Mouse (Mus musculus): ENCODE measurements at regions not wholly inside any gene's neighbourhood (a gene's known extent, or its start where the extent isn't known, plus 50 kb on each side); places are given as distances from the start of the nearest gene placed in this dataset.

- Histone ChIP-seq H3K9ac (ENCODE audit: low read depth, poor library complexity, severe bottlenecking) (no peak overlapping the region), H3K27ac (ENCODE audit: insufficient read depth, low read length) (no peak overlapping the region), H3K4me3 (ENCODE audit: low read depth, low read length) (no peak overlapping the region), H3K9me3 (replicated peaks; ENCODE audit: control insufficient read depth, insufficient read depth, low read length, poor library complexity, severe bottlenecking) (no peaks in the 10 kb centered on the region), H3K27me3 (ENCODE audit: control insufficient read depth, insufficient read depth, low read length, poor library complexity, severe bottlenecking) (no peaks in the 10 kb centered on the region), H3K4me1 (ENCODE audit: control insufficient read depth, insufficient read depth, low read length) (no peaks in the 10 kb centered on the region), H3K36me3 (ENCODE audit: control insufficient read depth, insufficient read depth, low read length, poor library complexity, severe bottlenecking) (no peaks in the 10 kb centered on the region)
- no peak for TF ChIP-seq POLR2A (IDR thresholded peaks at IDR 0.05; ENCODE audit: insufficient read depth, low read length)
- TF ChIP-seq CTCF (IDR thresholded peaks at IDR 0.05; ENCODE audit: low read depth, low read length) = no peak
- no peak for TF ChIP-seq EP300 (IDR thresholded peaks at IDR 0.05; ENCODE audit: insufficient read depth, low read depth, low read length)
These were observed 176.4 kb downstream of the Pten start for GRCm38 (mm10) chr19:32933676-32934075.

GRCm38 (mm10) chr19:32935638-32936037 is 178.3 kb downstream of the Pten start:
- H3K27me3 ChIP-seq (ENCODE audit: control insufficient read depth, insufficient read depth, low read length, poor library complexity, severe bottlenecking) = no peaks in the 10 kb centered on the region
- no peaks in the 10 kb centered on the region for H3K4me1 ChIP-seq (ENCODE audit: control insufficient read depth, insufficient read depth, low read length)
- TF ChIP-seq POLR2A (IDR thresholded peaks at IDR 0.05; ENCODE audit: insufficient read depth, low read length) (no peak), EP300 (IDR thresholded peaks at IDR 0.05; ENCODE audit: insufficient read depth, low read depth, low read length) (no peak), CTCF (IDR thresholded peaks at IDR 0.05; ENCODE audit: low read depth, low read length) (no peak)
- H3K9me3 ChIP-seq (replicated peaks; ENCODE audit: control insufficient read depth, insufficient read depth, low read length, poor library complexity, severe bottlenecking) = no peaks in the 10 kb centered on the region
- H3K9ac ChIP-seq (ENCODE audit: low read depth, poor library complexity, severe bottlenecking) = no peak overlapping the region
- no peak overlapping the region for H3K27ac ChIP-seq (ENCODE audit: insufficient read depth, low read length)
- H3K4me3 ChIP-seq (ENCODE audit: low read depth, low read length) = no peak overlapping the region
- H3K36me3 ChIP-seq (ENCODE audit: control insufficient read depth, insufficient read depth, low read length, poor library complexity, severe bottlenecking) = no peaks in the 10 kb centered on the region

GRCm38 (mm10) chr19:32937591-32937990 is 180.3 kb downstream of the Pten start:
- no peak for TF ChIP-seq EP300 (IDR thresholded peaks at IDR 0.05; ENCODE audit: insufficient read depth, low read depth, low read length)
- TF ChIP-seq POLR2A (IDR thresholded peaks at IDR 0.05; ENCODE audit: insufficient read depth, low read length) = no peak
- no peak for TF ChIP-seq CTCF (IDR thresholded peaks at IDR 0.05; ENCODE audit: low read depth, low read length)
- Histone ChIP-seq H3K27me3 (ENCODE audit: control insufficient read depth, insufficient read depth, low read length, poor library complexity, severe bottlenecking) (no peaks in the 10 kb centered on the region), H3K4me1 (ENCODE audit: control insufficient read depth, insufficient read depth, low read length) (no peaks in the 10 kb centered on the region), H3K36me3 (ENCODE audit: control insufficient read depth, insufficient read depth, low read length, poor library complexity, severe bottlenecking) (no peaks in the 10 kb centered on the region), H3K9me3 (replicated peaks; ENCODE audit: control insufficient read depth, insufficient read depth, low read length, poor library complexity, severe bottlenecking) (no peaks in the 10 kb centered on the region), H3K9ac (ENCODE audit: low read depth, poor library complexity, severe bottlenecking) (no peak overlapping the region), H3K4me3 (ENCODE audit: low read depth, low read length) (no peak overlapping the region), H3K27ac (ENCODE audit: insufficient read depth, low read length) (no peak overlapping the region)

- H3K36me3 ChIP-seq (ENCODE audit: control insufficient read depth, insufficient read depth, low read length, poor library complexity, severe bottlenecking) = no peaks in the 10 kb centered on the region
- no peak for TF ChIP-seq EP300 (IDR thresholded peaks at IDR 0.05; ENCODE audit: insufficient read depth, low read depth, low read length)
- H3K27me3 ChIP-seq (ENCODE audit: control insufficient read depth, insufficient read depth, low read length, poor library complexity, severe bottlenecking) = no peaks in the 10 kb centered on the region
- H3K4me3 ChIP-seq (ENCODE audit: low read depth, low read length) = no peak overlapping the region
- no peaks in the 10 kb centered on the region for H3K9me3 ChIP-seq (replicated peaks; ENCODE audit: control insufficient read depth, insufficient read depth, low read length, poor library complexity, severe bottlenecking)
- no peak overlapping the region for H3K9ac ChIP-seq (ENCODE audit: low read depth, poor library complexity, severe bottlenecking)
- H3K27ac ChIP-seq (ENCODE audit: insufficient read depth, low read length) = no peak overlapping the region
- no peaks in the 10 kb centered on the region for H3K4me1 ChIP-seq (ENCODE audit: control insufficient read depth, insufficient read depth, low read length)
These were observed 182.4 kb downstream of the Pten start for GRCm38 (mm10) chr19:32939692-32940091.

GRCm38 (mm10) chr19:32940806-32941205 is 183.5 kb downstream of the Pten start:
- H3K9ac ChIP-seq (ENCODE audit: low read depth, poor library complexity, severe bottlenecking) = no peak overlapping the region
- TF ChIP-seq POLR2A (IDR thresholded peaks at IDR 0.05; ENCODE audit: insufficient read depth, low read length) (no peak), EP300 (IDR thresholded peaks at IDR 0.05; ENCODE audit: insufficient read depth, low read depth, low read length) (no peak), CTCF (IDR thresholded peaks at IDR 0.05; ENCODE audit: low read depth, low read length) (no peak)
- no peaks in the 10 kb centered on the region for H3K36me3 ChIP-seq (ENCODE audit: control insufficient read depth, insufficient read depth, low read length, poor library complexity, severe bottlenecking)
- no peak overlapping the region for H3K4me3 ChIP-seq (ENCODE audit: low read depth, low read length)
- no peaks in the 10 kb centered on the region for H3K4me1 ChIP-seq (ENCODE audit: control insufficient read depth, insufficient read depth, low read length)
- no peak overlapping the region for H3K27ac ChIP-seq (ENCODE audit: insufficient read depth, low read length)
- no peaks in the 10 kb centered on the region for H3K9me3 ChIP-seq (replicated peaks; ENCODE audit: control insufficient read depth, insufficient read depth, low read length, poor library complexity, severe bottlenecking)
- no peaks in the 10 kb centered on the region for H3K27me3 ChIP-seq (ENCODE audit: control insufficient read depth, insufficient read depth, low read length, poor library complexity, severe bottlenecking)

- H3K36me3 ChIP-seq (ENCODE audit: control insufficient read depth, insufficient read depth, low read length, poor library complexity, severe bottlenecking) = no peaks in the 10 kb centered on the region
- no peak overlapping the region for H3K4me3 ChIP-seq (ENCODE audit: low read depth, low read length)
- H3K27ac ChIP-seq (ENCODE audit: insufficient read depth, low read length) = no peak overlapping the region
- no peak overlapping the region for H3K9ac ChIP-seq (ENCODE audit: low read depth, poor library complexity, severe bottlenecking)
- H3K9me3 ChIP-seq (replicated peaks; ENCODE audit: control insufficient read depth, insufficient read depth, low read length, poor library complexity, severe bottlenecking) = no peaks in the 10 kb centered on the region
- H3K27me3 ChIP-seq (ENCODE audit: control insufficient read depth, insufficient read depth, low read length, poor library complexity, severe bottlenecking) = no peaks in the 10 kb centered on the region
- TF ChIP-seq POLR2A (IDR thresholded peaks at IDR 0.05; ENCODE audit: insufficient read depth, low read length) (no peak), CTCF (IDR thresholded peaks at IDR 0.05; ENCODE audit: low read depth, low read length) (no peak), EP300 (IDR thresholded peaks at IDR 0.05; ENCODE audit: insufficient read depth, low read depth, low read length) (no peak)
- no peaks in the 10 kb centered on the region for H3K4me1 ChIP-seq (ENCODE audit: control insufficient read depth, insufficient read depth, low read length)
These were observed 186.4 kb downstream of the Pten start for GRCm38 (mm10) chr19:32943594-32944230.

Data from ES-Bruce4 (cell line).